Mouse (Mus musculus): ENCODE results near the gene Top3a.

Top3a gene

DNA sequence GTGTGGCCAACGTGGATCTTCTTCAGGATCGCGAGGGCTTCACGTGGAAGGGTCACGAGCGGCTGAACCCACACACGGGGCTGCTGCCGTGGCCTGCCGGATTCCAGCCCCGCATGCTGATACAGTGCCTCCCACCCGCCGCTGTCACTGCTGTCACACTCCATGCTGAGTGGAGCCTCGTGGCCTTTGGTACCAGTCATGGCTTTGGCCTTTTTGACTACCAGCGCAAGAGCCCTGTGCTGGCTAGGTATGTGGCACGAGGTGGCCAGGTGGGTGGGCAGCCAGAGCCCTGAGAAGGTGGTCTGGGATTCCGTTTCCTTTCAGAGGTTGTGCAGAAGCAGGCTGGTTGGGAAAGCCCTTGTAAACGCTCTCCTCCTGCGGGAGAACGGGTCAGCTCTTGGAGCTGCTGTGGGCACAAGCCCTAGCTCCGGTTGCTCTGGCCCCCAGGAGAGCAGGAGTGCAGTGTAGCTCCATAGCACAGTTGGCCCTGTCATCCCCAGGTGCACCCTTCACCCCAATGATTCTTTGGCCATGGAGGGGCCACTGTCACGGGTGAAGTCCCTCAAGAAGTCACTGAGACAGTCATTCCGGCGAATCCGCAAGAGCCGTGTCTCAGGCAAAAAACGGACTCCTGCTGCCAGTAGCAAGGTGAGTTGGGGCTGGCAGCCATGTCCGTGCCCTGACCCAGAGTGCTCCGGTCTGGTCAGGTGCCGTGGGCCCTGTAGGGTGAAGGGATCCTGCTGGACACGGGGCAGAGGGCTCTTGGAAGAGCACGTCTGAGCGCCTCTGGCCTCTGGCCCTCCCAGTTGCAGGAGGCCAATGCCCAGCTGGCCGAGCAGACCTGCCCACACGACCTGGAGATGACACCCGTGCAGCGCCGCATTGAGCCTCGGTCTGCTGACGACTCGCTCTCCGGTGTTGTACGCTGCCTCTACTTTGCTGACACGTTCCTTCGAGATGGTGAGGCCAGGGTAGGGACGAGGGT, 67.4 kb downstream of the Top3a start:
- DNase-seq, result no peak

DNA sequence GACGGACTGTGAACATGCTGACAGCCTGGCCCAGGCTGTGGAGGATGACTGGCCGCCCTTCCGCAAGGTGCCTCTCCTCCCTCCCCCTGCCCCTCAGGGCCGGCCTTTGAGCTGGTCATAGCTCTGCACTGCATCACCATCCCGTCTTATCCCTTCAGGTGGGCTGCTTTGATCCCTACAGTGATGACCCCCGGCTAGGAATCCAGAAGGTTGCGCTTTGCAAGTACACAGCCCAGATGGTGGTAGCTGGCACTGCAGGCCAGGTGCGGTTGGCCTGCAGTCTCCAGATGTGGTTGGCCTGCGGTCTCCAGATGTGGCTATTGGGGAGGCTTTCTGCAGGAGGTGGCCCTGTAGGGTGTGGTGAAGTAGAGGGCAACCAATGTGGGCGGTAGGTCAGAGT, 68.5 kb downstream of the Top3a start:
- no peak for DNase-seq

DNA sequence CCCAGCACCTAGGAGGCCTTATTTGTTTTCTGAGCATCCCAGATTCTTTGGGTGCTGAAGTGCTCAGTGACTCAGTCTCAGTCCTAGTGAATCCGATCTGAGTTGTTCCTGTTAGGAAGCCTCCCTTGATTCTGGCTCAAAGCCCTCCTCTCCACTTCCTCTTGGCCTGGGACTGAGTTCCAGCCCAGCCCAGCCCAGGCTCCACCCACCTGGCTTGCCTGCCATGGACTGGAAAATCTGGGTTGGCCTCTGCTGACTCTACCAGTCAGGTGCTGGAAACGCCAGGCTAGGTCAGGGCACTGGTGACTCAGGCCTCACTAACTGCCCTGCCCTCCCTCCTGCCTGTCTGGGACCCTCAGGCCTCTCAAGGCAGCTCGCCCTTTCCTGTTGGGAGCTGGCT, 69.5 kb downstream of the Top3a start:
- peak; percentile 96 for DNase-seq

DNA sequence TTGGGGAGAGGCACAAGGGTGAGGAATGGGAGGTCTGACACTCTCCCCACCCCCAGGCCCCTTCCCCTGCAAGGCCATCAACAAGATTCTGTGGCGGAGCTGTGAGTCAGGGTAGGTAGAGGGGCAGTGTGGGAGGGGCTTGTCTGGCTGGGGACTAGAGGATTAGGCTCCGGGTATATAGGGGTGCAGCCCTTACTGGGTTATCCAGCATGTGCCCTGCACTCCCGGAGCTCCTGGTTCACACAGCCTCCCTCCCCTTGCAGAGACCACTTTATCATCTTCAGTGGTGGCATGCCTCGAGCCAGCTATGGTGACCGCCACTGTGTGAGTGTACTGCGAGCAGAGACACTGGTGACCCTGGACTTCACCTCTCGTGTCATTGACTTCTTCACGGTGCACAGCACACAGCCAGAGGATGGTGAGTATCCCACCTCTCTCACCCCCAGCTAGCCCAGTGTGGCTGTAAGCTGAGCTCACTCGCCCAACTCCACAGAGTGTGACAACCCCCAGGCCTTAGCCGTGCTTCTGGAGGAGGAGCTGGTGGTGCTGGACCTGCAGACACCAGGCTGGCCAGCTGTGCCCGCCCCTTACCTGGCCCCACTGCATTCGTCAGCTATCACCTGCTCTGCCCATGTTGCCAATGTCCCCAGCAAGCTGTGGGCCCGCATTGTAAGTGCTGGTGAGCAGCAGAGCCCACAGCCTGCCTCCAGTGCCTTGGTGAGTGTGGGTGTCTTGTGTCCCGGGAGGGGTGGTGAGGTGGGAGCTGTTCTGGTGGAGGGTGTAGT, 70.3 kb downstream of the Top3a start:
- DNase-seq, result no peak

DNA sequence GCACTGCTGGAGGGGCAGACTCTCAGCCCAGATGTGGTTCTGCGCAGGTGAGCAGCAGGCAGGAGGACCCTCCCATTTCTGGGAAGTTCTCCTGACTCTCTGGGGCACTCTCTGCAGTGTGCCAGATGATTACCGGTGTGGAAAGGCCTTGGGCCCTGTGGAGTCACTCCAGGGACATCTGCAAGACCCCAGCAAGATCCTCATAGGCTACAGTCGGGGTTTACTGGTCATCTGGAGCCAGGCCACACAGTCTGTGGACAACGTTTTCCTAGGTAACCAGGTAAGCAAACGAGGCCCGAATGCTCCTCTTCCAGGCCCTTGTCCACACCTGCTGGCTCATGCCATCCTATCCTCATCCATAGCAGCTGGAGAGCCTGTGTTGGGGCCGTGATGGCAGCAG, 71.1 kb downstream of the Top3a start:
- DNase-seq, result no peak

DNA sequence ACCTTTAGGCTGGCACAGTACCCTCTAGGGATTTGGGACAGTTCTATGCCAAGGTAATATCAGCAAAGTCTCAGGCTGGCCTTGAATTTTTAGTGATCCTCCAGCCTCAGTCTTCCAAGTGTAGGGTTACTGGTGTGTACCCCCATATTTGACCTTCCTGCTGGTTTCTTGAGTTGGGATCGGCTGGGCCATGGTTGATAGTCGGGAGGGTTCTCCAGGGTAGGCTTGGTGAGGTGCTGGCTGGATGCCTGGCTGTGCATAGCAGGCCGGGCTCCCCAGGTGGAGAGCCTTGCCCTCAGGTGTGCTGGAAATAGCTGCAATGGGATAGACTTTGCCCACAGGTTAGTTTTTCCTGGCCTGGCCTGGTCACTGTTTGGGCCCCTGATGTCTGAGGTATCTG, 71.9 kb downstream of the Top3a start:
- no peak for DNase-seq

DNA sequence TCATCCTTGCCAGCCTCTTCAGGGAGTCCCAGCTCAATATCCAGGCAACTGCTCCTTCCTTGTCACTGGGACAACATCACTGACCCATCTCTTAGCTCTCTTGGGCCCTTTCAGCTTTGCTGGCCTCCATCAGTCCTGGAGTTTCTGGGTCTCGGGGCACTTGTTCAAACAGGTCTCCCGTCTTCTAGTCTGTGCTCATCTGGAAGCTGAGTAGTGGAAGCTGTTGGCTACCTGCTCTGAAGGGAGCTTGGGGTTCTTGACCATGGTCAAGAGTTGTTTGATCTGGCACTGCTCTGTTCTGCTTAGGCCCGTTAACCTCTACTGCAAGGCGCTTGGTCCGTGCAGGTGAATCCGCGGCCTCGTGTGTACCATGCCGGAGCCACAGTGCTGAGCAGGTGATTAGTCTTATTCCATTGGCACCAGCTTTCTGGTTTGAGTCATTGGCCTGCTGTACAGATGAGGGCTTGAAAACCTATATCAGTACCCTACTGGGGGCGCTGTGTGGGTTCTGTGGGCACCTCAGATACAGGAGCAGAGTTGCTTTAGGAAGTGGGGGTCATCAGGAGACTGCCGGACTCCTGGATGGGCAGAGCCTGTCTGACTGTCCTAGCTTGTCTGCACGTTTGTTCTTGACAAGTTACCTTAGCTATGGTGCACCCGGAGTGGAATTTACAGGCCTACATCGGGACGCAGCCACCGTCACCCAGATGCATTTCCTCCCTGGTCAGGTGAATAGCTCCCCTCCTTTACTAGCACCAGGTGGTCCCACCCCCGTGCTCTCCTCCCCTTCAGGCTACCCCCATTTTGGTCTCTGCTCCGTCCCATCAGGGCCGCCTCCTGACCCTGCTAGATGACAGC, 72.9 kb downstream of the Top3a start:
- no peak for DNase-seq

DNA sequence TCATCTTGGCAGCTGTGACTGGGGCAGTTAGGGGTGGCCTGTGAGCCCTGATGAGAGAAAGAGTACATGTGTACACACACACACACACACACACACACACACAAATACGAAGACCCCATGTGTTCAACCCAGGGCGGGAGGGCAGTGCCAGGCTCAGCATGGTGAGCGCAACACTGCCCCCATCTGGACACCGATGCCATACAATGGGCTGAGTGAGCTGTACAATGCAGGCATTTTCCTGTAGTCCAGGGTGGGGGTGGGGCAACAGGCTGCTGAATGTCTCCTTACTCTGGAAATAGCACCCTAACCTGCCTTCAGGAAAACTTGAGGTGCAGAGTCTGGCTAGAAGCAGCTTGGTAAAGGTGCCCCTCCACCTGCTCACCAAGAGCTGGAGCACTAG, 74.0 kb downstream of the Top3a start:
- DNase-seq, result peak; percentile 84

DNA sequence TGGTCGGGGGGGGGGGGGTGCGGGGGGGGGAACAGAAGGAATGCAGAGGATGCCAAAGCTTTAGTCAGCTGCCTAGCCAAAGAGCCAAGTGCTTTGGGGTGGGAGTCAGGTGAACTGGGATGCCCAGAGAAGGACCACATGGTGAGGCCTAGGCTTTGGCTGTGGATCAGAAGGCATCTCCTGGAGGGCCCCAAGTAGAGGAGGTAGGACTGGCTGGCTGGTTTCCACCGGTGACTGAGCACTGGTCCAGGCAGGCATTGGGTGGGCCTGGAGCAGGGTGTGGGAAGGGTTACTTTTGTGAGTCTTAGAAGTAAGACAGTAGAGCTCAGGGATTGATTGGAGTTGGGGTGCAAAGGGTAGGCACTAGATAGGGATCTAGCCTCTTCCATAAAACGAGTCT, 75.6 kb downstream of the Top3a start:
- DNase-seq, result no peak

DNA sequence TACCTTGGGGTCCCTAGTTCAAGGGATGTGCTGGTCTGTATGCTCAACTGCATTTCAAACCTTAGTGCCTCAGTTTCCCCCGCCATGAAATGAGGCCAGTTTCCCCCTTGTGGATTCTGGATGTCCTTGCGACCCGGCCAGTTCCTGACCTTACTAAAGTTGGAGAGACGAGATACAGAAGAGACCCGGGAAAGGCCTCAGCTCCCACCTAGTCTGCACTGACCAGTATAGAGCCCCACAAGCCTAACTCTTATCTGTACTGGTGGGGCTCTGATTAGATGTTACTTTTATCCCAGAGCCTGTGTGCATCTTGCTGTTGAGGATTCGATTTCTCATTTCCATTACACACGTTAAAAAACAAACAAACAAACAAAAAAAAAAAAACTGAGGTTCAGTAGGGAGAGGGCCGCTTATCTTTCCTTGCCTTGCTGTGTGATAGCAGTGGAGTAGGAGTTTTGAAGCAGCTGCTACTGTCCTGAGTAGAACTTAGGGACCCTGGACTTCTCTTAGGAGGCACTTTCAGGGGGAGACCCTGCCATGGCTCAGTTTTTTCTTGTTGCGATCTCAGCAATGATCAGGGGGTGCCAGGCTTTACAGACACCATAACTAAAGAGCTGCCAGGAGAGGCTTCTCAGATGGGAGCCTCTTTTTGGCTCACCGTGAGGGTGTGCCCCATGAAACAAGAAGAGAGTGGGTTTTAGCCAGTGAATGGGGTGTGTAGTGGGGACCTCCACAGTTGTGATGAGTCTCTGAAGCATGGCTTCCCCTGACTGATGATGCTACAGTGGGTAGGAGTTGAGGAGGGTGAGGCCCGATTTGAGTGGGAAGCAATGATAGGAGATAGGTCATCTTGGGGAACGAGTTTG, 76.6 kb downstream of the Top3a start:
- no peak for DNase-seq

DNA sequence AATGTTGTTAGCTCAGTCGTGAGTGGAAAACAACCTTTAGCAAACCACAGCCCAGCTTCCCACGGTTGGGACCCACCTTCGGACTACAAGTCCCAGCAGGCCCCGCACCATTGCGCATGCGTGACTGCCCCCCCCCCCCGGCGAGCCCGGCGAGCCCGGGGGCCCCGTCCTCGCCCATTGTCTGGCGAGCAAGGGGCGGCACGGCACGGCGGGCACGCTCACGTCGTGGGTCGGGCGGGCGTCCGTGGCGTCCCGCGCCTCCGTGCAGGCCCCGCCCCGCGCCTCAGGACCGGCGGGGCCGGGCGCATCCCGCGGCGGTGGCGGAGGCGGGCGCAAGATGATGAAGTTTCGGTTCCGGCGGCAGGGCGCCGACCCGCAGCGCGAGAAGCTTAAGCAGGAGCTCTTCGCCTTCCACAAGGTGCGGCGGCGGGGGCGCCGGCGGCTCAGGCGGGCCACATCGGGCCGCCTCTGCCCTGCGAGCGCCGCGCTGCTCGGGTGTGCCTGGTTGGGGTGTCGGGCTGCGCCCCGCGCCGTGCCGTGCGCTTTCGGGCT, 77.6 kb downstream of the Top3a start, which contains the start of gene Llgl1:
Llgl1 (plus strand) TSS at position 200 of the 552 bp plus-strand sequence.
- DNase-seq, result peak; percentile 85

DNA sequence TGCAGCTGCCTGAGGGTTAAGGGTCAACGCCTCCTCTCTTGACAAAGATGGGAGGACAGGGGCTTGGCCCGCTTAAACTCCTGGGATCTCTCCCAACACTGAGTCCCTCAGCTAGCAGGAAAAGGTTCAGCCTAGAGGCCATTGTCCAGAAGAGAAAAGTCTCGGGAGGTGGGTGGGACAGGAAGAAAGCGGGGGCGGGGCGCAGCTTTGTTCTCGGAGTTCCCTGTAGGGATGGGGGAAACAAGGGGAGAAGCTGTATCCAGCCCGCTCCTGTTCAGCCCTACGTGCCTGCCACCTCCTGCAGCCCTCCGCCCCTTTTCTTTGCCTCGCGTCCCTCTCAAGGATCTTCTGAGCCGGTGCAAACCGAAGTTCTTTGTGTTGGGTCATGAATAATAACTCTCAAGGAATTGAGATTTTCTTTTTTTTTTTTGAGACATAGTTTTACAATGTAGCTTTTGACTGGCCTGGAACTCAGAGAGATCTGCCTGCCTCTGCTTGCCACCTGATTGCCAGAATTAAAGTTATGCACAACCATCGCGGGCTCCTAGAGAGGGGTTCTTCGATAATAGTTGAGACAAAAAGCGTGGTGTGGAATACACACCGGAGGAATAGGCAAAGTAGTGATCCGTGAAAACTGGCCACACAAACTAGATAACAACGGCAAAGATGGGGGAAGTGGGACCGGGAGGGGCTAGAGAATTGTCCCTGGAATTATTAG, 78.2 kb downstream of the Top3a start:
- DNase-seq, result peak; percentile 89

DNA sequence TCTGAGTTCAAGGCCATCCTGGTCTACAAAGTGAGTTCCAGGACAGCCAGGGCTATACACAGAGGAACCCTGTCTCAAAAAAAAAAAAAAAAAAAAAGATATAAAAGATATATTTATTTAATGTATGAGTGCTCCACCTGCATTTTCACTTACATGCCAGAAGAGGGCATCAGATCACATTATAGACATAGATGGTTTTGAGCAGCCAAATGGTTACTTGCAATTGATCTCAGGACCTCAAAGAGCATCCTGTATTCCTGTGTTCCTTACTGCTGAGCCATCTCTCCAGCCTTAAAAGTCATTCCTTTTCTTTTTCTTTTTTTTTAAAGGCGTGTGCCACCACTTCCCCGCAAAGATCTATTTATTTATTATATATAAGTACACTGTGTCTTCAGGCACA, 79.6 kb downstream of the Top3a start:
- DNase-seq, result peak; percentile 33

DNA sequence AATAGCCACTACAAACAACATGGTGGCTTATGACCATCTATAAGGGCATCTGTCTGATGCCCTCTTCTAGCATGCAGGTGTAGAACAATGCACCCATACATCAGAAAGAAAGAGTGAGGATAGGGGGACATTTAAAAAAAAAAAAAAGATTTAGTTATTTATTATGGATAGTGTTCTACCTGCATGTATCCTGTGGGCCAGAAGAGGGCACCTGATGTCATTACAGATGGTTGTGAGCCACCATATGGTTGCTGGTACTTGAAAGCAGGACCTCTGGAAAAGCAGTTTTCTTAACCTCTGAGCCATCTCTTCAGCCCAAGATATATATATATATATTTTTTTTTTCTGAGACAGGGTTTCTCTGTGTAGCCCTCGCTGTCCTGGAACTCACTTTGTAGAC, 81.0 kb downstream of the Top3a start:
- DNase-seq, result no peak

All from lung, postnatal 36 days (tissue).